ENCODE assay signal across 9 mouse cellular contexts in genomic region chr7:73648010-73648409, GRCm38 (mm10).
A peak's percentile ranks its signal among the peaks of the same experiment; 100 is the strongest.
DNase-seq lines count a peak whose midpoint lies in the region; ATAC-seq and TF ChIP-seq lines count a peak whose summit lies in the region.
"Had no signal": no experiment of that assay in that cellular context is flagged by ENCODE, and none has a peak within 500 bp of the region (broad histone marks: within the 10 kb centered on the region; RNA-seq: fewer than 3 reads in every experiment).

No protein-coding gene starts in this region.

- H3ac ChIP-seq in C2C12 (ENCODE audit: control insufficient read depth, insufficient read length, low read depth) = no peak overlapping the region

- peak; percentile 62 for TF ChIP-seq CTCF in C2C12 (IDR thresholded peaks at IDR 0.05; ENCODE audit: control insufficient read depth, insufficient read depth, insufficient read length)
- peak; percentile 90 for TF ChIP-seq CTCF in lung, postnatal 0 days (IDR thresholded peaks at IDR 0.05)

- no peaks in the 10 kb centered on the region for H3K79me2 ChIP-seq in C2C12 (ENCODE audit: control insufficient read depth, insufficient read depth)

- ATAC-seq in lung, postnatal 0 days = peak; percentile 38; the same call in 1 of the 2 replicates

- no peak overlapping the region for H3K4me3 ChIP-seq in C2C12 (ENCODE audit: insufficient read depth, poor library complexity, severe bottlenecking)
- H3K4me3 ChIP-seq in lung, postnatal 0 days (ENCODE audit: low read depth, low read length) = no peak overlapping the region
- H3K4me3 ChIP-seq: limb, embryonic 13.5 days had no signal

- WGBS in large intestine, adult 2 months = 31% methylated on average over 4 of the region's 4 CpGs
- WGBS in lung, postnatal 0 days = 34% methylated on average over 4 of the region's 4 CpGs

- no peaks in the 10 kb centered on the region for H3K79me3 ChIP-seq in C2C12 (ENCODE audit: low read depth)

- H3K36me3 ChIP-seq in C2C12 (ENCODE audit: control insufficient read depth, insufficient read depth) = no peaks in the 10 kb centered on the region
- H3K36me3 ChIP-seq in lung, postnatal 0 days (ENCODE audit: insufficient read depth, low read length) = no peaks in the 10 kb centered on the region
- H3K36me3 ChIP-seq: limb, embryonic 13.5 days had no signal

- no peak for TF ChIP-seq EP300 in lung, postnatal 0 days (IDR thresholded peaks at IDR 0.05)

- no peaks in the 10 kb centered on the region for H3K9me3 ChIP-seq in lung, postnatal 0 days (ENCODE audit: low read length)

- no peak overlapping the region for H3K27ac ChIP-seq in lung, postnatal 0 days (ENCODE audit: low read length)
- H3K27ac ChIP-seq: limb, embryonic 13.5 days had no signal

- peak; percentile 68 for DNase-seq in MN1 (ENCODE audit: low spot score)
- peak; percentile 74 for DNase-seq in cerebellum, adult 9-10 months
- DNase-seq in gastrocnemius, adult 8-10 months (ENCODE audit: low spot score in 2 of 2) = peak; percentile 69
- peak; percentile 52 for DNase-seq in large intestine, adult 2 months (ENCODE audit: low read depth, low spot score)
- DNase-seq in lung, postnatal 0 days (ENCODE audit: low spot score) = peak; percentile 76
- DNase-seq in right cerebral cortex, postnatal 4 days = peak; percentile 79
- DNase-seq in yolk sac, embryonic 10.5 days (ENCODE audit: low spot score) = peak; percentile 52

- H3K27me3 ChIP-seq in C2C12 (ENCODE audit: control insufficient read depth, insufficient read depth, insufficient read length) = no peaks in the 10 kb centered on the region
- no peaks in the 10 kb centered on the region for H3K27me3 ChIP-seq in lung, postnatal 0 days (replicated peaks; ENCODE audit: insufficient read depth, low read length)
- H3K27me3 ChIP-seq: limb, embryonic 13.5 days had no signal

- H3K9ac ChIP-seq in lung, postnatal 0 days (replicated peaks; ENCODE audit: low read depth) = no peak overlapping the region
- H3K9ac ChIP-seq: limb, embryonic 13.5 days had no signal

- H3K4me2 ChIP-seq in lung, postnatal 0 days (replicated peaks; ENCODE audit: low read depth, low read length) = no peak overlapping the region
- H3K4me2 ChIP-seq: limb, embryonic 13.5 days had no signal

- H3K4me1 ChIP-seq in lung, postnatal 0 days (ENCODE audit: insufficient read depth, low read depth, low read length) = no peaks in the 10 kb centered on the region
- H3K4me1 ChIP-seq: limb, embryonic 13.5 days had no signal

TF ChIP-seq in C2C12, 6 proteins besides CTCF, POLR2A, EP300 and RAD21:
- TF ChIP-seq CEBPB (IDR thresholded peaks at IDR 0.05; ENCODE audit: low read depth) (peak; percentile 20), MYOG (IDR thresholded peaks at IDR 0.05; ENCODE audit: control insufficient read depth, extremely low read depth, insufficient read length) (no peak)
TF ChIP-seq in C2C12: peak in this region for 1.
